Mouse (Mus musculus) embryonic facial prominence, embryonic 13.5 days (tissue): ENCODE results near the gene Lims1. TPM values are rescaled to one million over a fixed set of nuclear protein-coding genes. Genes with fewer than 3 reads are reported as not detected.

Source experiments
- ATAC-seq: fragments of 200-750 bp; cut with Nextera tagmentation; 2 replicates; pipeline ENCODE4 v1.8.0; 2017; ENCODE audit warnings: low read depth; ENCODE audit not compliant: insufficient number of reproducible peaks, insufficient read depth, low FRiP score, low TSS enrichment
- H3K27ac ChIP-seq: fragments of 300-500 bp; sonication (generic); 2 replicates; pipeline ENCODE4 v1.5.1; 2015; ENCODE audit warnings: moderate library complexity, mild to moderate bottlenecking, inconsistent platforms
- H3K27me3 ChIP-seq: fragments of 300-500 bp; sonication (generic); 2 replicates; pipeline ENCODE4 v1.6.1; 2015; ENCODE audit warnings: mild to moderate bottlenecking, inconsistent platforms
- H3K36me3 ChIP-seq: fragments of 300-500 bp; sonication (generic); 2 replicates; pipeline ENCODE4 v1.6.1; 2015; ENCODE audit warnings: mild to moderate bottlenecking, inconsistent platforms
- H3K4me1 ChIP-seq: fragments of 300-500 bp; sonication (generic); 2 replicates; pipeline ENCODE4 v1.6.1; 2015; ENCODE audit warnings: inconsistent platforms
- H3K4me2 ChIP-seq: fragments of 300-500 bp; sonication (generic); 2 replicates; pipeline ENCODE4 v1.6.1; 2015; ENCODE audit warnings: moderate library complexity, mild to moderate bottlenecking, inconsistent platforms
- H3K4me3 ChIP-seq: fragments of 300-500 bp; sonication (generic); 2 replicates; pipeline ENCODE4 v1.5.1; 2015; ENCODE audit warnings: mild to moderate bottlenecking, inconsistent platforms
- H3K9ac ChIP-seq: fragments of 300-500 bp; sonication (generic); 2 replicates; pipeline ENCODE4 v1.6.1; 2015; ENCODE audit warnings: mild to moderate bottlenecking, inconsistent platforms
- H3K9me3 ChIP-seq: fragments of 300-500 bp; sonication (generic); 2 replicates; pipeline ENCODE4 v1.6.1; 2016; ENCODE audit warnings: inconsistent platforms
- WGBS: fragments of 180-500 bp; shearing (Covaris S2); methylation state at CpG from one replicate; pipeline ENCODE4 v1.1.7; 2015; ENCODE audit warnings: mixed read lengths; 5-methylcytosine and 5-hydroxymethylcytosine counted together
- polyA plus RNA-seq: library from polyadenylated mRNA; unstranded; fragments of >200 nt; fragmentation: Nextera tagmentation; extraction: Ambion mirVana; gene quantifications from 2 replicates; pipeline ENCODE4 v1.2.1, GENCODE M21; 2015

Gene Lims1
- polyA plus RNA-seq, 1 experiment from 2014 or later: 126 TPM

DNA sequence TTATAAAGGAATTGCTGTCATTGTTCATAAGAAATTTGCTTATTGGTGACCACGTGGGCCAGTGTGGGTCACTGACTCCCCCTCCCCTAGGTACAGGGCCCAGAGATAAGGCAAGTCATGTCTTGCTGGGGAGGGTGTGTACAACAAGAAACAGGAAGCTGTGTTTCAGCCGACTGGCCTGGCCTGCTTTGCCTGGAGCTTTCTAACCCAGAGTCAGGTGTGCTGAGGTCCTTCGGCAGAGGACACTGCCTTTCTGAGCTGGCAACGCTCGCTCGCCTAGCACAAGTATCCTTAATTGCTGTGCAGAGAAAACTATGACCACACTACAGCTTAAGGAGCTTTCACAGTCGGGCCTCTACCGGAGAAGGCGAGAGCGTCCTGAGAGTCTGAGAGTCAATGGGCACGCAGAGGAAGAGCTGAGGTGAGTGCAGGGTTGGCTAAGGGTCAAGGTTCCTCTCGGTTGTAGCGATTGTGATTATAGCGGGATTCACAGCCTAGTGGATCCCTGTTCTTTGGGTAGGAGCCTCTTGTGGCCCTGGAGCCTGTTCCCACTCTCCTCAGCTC is 48.1 kb downstream of the Lims1 start:
- peak overlapping the region; percentile 23; the same call in 1 of the 2 replicates for H3K4me2 ChIP-seq
- no peak overlapping the region for H3K9ac ChIP-seq
- no peaks in the 10 kb centered on the region for H3K9me3 ChIP-seq
- H3K36me3 ChIP-seq: no peaks in the 10 kb centered on the region
- no peak overlapping the region for H3K4me3 ChIP-seq
- no peaks in the 10 kb centered on the region for H3K27me3 ChIP-seq
- 29% methylated on average over 14 of the region's 14 CpGs for WGBS
- peaks cover 9% of the 10 kb centered on the region for H3K4me1 ChIP-seq
- peak overlapping the region; percentile 23; the same call in 1 of the 2 replicates for H3K27ac ChIP-seq
- ATAC-seq: no peak

DNA sequence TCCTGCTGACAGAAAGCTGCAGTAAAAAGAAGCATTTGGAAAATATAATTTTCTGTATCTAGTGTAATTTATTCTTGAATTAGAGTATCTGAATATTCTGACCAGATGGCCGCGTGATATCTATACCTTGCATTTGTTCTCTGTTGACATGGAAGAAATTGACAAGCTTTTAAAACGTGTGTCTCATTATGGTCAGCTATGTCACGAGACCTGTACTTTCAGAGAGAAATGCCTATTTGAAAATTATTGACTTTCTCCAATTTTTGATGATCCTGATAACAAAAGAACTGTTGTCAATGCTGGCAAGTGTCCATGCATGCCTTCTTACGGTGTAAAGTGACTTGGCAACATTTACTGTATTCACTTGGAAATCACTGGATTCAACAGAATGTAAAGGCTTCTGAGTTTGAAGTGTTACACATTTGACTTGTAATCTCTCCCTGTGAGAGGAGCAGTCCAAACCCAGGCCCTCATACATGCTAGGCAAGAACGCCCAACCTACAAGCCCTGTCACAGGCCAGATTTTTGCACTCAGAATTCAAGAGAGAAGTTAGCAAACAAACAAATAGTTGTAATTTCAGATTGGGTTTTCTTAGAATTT is 49.3 kb downstream of the Lims1 start:
- Histone ChIP-seq H3K27me3 (no peaks in the 10 kb centered on the region), H3K4me1 (peaks cover 9% of the 10 kb centered on the region), H3K4me3 (no peak overlapping the region), H3K9ac (no peak overlapping the region), H3K27ac (no peak overlapping the region), H3K4me2 (no peak overlapping the region), H3K9me3 (no peaks in the 10 kb centered on the region), H3K36me3 (no peaks in the 10 kb centered on the region)
- ATAC-seq: no peak
- WGBS: 75% methylated on average over 6 of the region's 6 CpGs

DNA sequence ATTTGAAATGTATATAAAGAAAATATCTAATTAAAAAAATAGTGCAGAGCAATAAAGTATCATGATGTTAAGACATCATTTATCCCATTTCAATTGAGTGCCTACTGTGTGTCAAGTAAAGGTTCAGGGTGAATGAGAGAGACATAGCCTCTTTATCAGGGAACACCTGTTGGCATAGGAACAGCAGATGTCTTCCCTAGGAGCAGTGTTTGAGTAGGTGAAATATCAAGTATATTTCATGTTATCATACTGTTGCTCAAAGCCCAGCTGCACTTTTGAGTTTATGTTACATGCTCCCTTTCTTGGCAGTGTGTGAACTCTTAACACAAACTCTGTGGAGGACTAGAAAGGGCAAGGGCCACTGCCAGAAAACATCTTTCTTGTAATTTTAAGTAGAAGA is 50.6 kb downstream of the Lims1 start:
- H3K36me3 ChIP-seq: no peaks in the 10 kb centered on the region
- peaks cover 9% of the 10 kb centered on the region for H3K4me1 ChIP-seq
- no peak overlapping the region for H3K4me2 ChIP-seq
- no peak overlapping the region for H3K27ac ChIP-seq
- no peak for ATAC-seq
- H3K9me3 ChIP-seq: no peaks in the 10 kb centered on the region
- H3K27me3 ChIP-seq: no peaks in the 10 kb centered on the region
- no peak overlapping the region for H3K4me3 ChIP-seq
- H3K9ac ChIP-seq: no peak overlapping the region

DNA sequence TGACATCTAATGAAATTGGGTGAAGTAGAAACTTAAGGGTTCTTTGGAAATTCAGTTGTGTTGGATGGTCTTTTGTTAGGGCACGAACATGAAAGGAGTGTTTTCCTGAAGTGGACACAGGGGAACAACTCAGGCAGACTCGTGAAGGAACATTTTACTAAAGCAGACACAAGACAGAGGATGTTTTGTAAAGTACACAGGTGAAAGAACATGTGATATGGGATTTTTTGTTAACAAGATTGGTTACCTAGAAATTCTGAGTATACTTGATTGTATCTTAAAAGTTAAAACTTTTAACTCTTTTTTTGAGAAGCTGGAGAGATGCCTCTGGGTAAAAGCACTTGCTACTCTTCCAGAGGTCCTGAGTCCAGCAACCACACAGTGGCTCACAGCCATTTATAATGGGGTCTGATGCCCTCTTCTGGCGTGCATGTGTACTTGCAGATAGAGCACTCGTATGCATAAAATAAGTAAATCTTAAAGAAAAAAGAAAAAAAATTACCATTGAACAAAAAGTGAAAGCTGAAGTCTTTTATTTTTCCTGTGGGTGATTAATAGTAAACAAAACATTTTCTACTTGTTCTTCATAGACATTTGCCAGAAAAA is 54.4 kb downstream of the Lims1 start:
- WGBS: 42% methylated on average over 4 of the region's 4 CpGs

DNA sequence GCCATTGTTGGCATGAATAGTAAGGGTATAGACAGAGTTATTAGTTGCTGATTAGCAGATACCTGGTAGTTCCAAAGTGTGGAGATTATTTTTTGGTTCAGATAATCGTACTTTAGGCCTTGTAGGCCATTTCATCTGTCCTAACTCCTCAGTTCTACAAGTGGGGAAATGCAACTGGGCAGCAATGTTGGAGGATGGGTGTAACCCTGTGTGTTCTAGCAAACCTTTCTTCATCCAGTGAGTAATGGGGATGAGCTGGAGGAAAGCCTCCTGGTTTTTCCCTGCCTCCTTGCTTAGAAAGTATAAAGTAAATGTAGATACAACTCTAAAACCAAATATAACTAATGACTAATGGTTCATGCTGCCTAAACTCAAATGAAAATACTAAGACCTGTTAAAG is 55.1 kb downstream of the Lims1 start:
- Histone ChIP-seq H3K9me3 (no peaks in the 10 kb centered on the region), H3K4me3 (no peak overlapping the region), H3K27me3 (no peaks in the 10 kb centered on the region), H3K4me1 (peaks cover 8% of the 10 kb centered on the region), H3K27ac (no peak overlapping the region), H3K36me3 (no peaks in the 10 kb centered on the region), H3K9ac (no peak overlapping the region), H3K4me2 (no peak overlapping the region)
- 56% methylated on average over 1 of the region's 1 CpGs for WGBS
- ATAC-seq: no peak

More for the DNA sequence above, 54.4 kb downstream of the Lims1 start:
- no peaks in the 10 kb centered on the region for H3K36me3 ChIP-seq
- H3K27ac ChIP-seq: no peak overlapping the region
- no peak overlapping the region for H3K9ac ChIP-seq
- peaks cover 5% of the 10 kb centered on the region for H3K4me1 ChIP-seq
- no peaks in the 10 kb centered on the region for H3K27me3 ChIP-seq
- no peak overlapping the region for H3K4me3 ChIP-seq
- no peak overlapping the region for H3K4me2 ChIP-seq
- ATAC-seq: no peak
- no peaks in the 10 kb centered on the region for H3K9me3 ChIP-seq

DNA sequence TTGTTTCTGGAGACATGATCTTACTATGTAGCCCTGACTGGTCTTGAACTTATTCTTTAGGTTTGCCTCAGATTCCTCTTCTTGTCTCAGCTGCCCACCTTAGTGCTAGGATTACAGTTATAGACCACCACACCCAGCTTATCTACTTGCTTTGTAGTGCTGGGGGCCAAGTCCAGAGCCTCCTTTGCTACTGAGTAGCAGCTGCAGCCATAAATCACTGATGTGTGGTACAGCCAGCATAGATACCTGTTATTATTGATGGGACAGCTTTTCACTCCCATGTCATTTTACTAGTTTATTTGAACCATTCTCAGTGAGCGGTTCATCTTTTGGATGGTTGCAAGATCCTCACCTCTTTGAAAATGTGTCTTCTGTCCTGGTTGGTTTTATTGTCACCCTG is 56.4 kb downstream of the Lims1 start:
- Histone ChIP-seq H3K9ac (no peak overlapping the region), H3K36me3 (no peaks in the 10 kb centered on the region), H3K27me3 (no peaks in the 10 kb centered on the region), H3K4me2 (no peak overlapping the region), H3K4me3 (no peak overlapping the region), H3K4me1 (peaks cover 8% of the 10 kb centered on the region), H3K9me3 (no peaks in the 10 kb centered on the region), H3K27ac (no peak overlapping the region)
- WGBS: 95% methylated on average over 1 of the region's 1 CpGs
- no peak for ATAC-seq

DNA sequence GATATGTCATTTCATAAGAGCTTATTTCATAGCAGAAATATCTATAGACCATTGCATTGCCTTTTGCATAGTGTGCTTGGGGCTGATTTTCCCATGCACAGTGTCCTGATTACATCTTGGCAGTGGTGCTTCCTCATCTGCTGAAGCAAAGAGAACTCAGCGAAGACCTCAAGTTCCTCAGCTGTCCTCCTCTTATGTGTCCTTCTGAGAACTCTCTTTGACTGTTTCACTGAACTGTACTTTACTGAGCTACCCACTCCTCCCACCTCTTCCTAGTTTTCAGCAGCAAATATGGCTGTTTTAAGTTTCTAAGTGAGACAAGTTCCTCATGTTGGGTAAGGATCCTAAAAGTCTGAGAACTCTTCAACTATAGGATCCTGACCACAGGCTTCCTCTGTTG is 58.6 kb downstream of the Lims1 start:
- no peaks in the 10 kb centered on the region for H3K36me3 ChIP-seq
- H3K27me3 ChIP-seq: no peaks in the 10 kb centered on the region
- H3K4me3 ChIP-seq: no peak overlapping the region
- no peak overlapping the region for H3K27ac ChIP-seq
- H3K4me2 ChIP-seq: no peak overlapping the region
- H3K9me3 ChIP-seq: no peaks in the 10 kb centered on the region
- no peak for ATAC-seq
- peaks cover 13% of the 10 kb centered on the region for H3K4me1 ChIP-seq
- WGBS: 90% methylated on average over 1 of the region's 1 CpGs
- H3K9ac ChIP-seq: no peak overlapping the region

DNA sequence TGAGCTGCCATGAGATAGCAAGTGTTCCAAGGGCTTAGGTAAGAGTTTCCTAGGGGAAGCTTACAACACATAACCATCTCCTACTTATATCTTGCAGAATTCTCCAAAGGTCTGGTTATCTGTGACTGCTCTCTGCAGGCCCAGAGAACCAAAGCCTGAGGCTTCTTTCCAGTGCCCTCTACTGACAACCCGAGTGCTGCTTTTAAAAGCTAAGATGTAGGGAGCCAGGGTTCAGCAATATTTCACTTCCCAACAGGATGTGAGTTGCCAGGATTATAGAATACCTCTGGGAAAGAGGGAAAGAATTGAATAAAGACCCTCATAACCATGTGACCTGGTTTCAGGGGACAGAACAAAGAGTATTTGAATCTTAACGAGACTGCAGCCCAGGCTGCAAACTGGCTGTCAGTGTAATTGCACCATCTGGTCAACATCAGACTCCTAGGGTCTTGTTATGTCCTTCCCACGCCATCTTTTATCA is 59.4 kb downstream of the Lims1 start:
- 31% methylated on average over 3 of the region's 3 CpGs for WGBS
- ATAC-seq: no peak
- Histone ChIP-seq H3K9me3 (no peaks in the 10 kb centered on the region), H3K36me3 (no peaks in the 10 kb centered on the region), H3K4me1 (peaks cover 13% of the 10 kb centered on the region), H3K27ac (peak overlapping the region; percentile 44), H3K4me2 (no peak overlapping the region), H3K27me3 (no peaks in the 10 kb centered on the region), H3K9ac (no peak overlapping the region), H3K4me3 (no peak overlapping the region)

DNA sequence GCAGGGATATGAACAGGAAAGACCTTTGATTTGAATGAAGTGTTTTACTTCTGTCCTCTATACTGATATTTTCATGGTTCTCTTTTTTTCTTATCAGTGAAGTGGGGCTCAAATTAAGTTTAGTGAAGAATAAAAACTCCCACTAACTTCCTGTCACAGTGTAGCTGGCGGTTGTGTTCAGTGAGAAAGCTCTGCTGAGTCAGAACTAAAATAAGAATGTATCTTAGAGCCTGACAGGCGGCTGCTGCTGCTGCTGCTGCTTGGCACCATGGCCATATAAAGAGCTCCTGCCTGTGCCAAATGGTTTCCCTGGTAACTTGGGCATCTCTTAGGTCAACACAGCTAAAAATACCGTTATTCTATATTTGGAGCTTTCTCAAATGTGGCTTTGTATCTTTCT is 60.0 kb downstream of the Lims1 start:
- WGBS: 50% methylated on average over 3 of the region's 3 CpGs
- no peak overlapping the region for H3K9ac ChIP-seq
- H3K4me1 ChIP-seq: peaks cover 13% of the 10 kb centered on the region
- no peak overlapping the region for H3K4me3 ChIP-seq
- no peaks in the 10 kb centered on the region for H3K9me3 ChIP-seq
- ATAC-seq: no peak
- peak overlapping the region; percentile 44; the same call in 1 of the 2 replicates for H3K27ac ChIP-seq
- H3K36me3 ChIP-seq: no peaks in the 10 kb centered on the region
- H3K27me3 ChIP-seq: no peaks in the 10 kb centered on the region
- no peak overlapping the region for H3K4me2 ChIP-seq

DNA sequence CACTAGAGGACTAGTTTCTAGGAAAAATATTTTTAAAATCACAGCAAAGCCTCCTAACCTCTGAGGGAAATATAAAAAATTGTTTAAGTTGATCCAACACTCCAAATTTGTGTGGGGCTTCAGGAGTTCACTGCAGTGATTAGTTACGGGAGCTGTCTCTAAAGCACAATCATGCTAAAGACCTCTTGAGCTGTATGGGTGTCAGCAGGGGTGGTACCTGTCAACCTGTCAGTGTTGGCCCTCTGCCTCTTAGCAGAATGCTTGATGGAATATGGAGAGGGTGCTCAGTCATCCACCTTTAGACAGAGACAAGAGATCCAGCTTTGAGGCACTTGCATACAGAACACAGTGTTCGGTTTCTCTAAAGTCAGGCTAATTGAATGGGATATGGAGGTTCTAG is 60.5 kb downstream of the Lims1 start:
- Histone ChIP-seq H3K9ac (no peak overlapping the region), H3K4me2 (no peak overlapping the region), H3K4me3 (no peak overlapping the region), H3K27ac (no peak overlapping the region), H3K4me1 (peaks cover 13% of the 10 kb centered on the region), H3K36me3 (no peaks in the 10 kb centered on the region), H3K9me3 (no peaks in the 10 kb centered on the region), H3K27me3 (no peaks in the 10 kb centered on the region)
- no peak for ATAC-seq
- WGBS: 85% methylated on average over 2 of the region's 2 CpGs

DNA sequence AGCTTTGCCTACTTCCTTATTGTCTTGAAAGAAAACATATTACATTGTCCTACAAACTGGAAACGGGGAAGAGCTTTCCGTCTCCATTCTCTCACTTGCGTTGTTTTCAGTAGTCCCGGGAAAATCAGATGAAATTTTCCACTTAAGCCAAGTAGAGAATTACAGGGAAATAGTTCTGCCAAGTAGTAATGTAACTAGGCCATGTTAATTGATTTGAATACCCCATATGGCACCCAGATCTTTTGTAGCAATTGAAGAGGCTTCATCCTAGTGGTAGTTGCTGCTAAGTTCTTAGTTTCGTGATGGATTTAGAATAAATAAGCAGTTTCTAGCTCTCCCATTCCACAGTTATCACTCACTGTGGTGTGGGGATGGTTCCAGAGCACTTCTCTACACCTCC is 62.4 kb downstream of the Lims1 start:
- H3K9me3 ChIP-seq: no peaks in the 10 kb centered on the region
- no peak for ATAC-seq
- H3K4me2 ChIP-seq: no peak overlapping the region
- H3K4me3 ChIP-seq: no peak overlapping the region
- no peaks in the 10 kb centered on the region for H3K36me3 ChIP-seq
- no peak overlapping the region for H3K9ac ChIP-seq
- 68% methylated on average over 5 of the region's 5 CpGs for WGBS
- peaks cover 13% of the 10 kb centered on the region for H3K4me1 ChIP-seq
- H3K27me3 ChIP-seq: no peaks in the 10 kb centered on the region
- no peak overlapping the region for H3K27ac ChIP-seq

DNA sequence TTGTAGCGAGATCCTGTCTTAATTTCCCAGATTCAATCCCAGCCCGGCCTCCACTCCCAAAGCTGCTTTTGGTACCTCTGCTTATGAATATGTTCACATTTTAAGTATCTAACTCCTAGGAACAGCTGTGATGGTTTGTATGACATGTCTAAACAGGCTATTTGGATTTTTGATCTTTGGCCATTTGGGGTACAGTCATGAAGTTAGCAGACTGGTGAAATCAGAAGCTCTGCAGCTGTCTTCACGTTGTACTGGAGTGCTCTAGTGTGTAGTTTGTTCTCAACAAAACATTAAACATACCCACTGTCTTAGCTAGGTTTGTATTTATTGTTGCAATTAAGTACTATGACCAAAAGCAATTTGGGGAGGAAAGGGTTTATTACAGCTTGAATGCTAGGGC is 63.7 kb downstream of the Lims1 start:
- Histone ChIP-seq H3K4me1 (peaks cover 13% of the 10 kb centered on the region), H3K4me2 (no peak overlapping the region), H3K27ac (no peak overlapping the region), H3K9me3 (no peaks in the 10 kb centered on the region), H3K27me3 (no peaks in the 10 kb centered on the region), H3K36me3 (no peaks in the 10 kb centered on the region), H3K9ac (no peak overlapping the region), H3K4me3 (no peak overlapping the region)
- WGBS: 89% methylated on average over 3 of the region's 3 CpGs
- ATAC-seq: no peak
